Mouse (Mus musculus): Measurements from ENCODE around the gene Dnah2. TPM values are rescaled to one million over a fixed set of nuclear protein-coding genes. Genes with fewer than 3 reads are reported as not detected.

The Dnah2 gene
- total and polyA plus RNA-seq, 3 experiments, result 0.04 to 0.07 TPM; not detected in 1

DNA sequence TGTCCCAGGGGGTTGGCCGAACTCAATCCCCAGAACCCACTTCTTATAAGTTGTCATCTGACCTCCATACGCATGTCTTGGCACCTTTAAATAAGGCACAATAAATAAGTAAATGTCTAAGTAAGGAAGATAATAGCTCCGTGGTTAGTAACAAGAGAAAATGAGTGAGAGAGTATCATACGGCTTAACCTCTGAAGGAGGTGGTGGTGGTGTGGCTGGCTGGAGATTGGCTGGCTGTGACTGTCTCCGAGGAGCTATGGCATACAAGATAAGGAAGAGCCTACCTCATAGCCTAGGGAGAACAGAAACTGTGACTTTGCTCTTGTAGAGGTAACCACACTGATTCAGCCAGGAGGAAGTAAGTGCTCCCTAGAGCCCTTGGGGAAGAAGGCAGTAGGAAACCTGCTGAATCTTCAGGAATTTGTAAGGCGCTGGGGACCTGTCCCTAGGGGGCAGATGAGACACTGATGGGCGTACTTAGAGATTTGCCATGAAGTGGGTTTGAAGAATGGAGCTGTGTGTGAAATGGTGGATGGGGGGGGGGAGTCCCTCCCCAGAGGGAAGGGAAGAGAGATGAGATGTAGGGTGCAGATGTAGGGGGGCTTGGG lies 36.9 kb upstream of the Dnah2 start (continued):
- TF ChIP-seq MXI1 (IDR thresholded peaks at IDR 0.05; ENCODE audit: low read depth, low read length) (peak; percentile 85), EP300 (IDR thresholded peaks at IDR 0.05; ENCODE audit: low read depth in 1 of 2, low read length in 2 of 2) (peak; percentile 71 to 83), ZC3H11A (IDR thresholded peaks at IDR 0.05; ENCODE audit: low read depth, low read length) (no peak), ELF1 (IDR thresholded peaks at IDR 0.05; ENCODE audit: low read depth, low read length) (peak; percentile 56; the same call in 1 of the 2 replicates), GABPA (IDR thresholded peaks at IDR 0.05; ENCODE audit: low read depth, low read length) (no peak), MYB (IDR thresholded peaks at IDR 0.05; ENCODE audit: low read depth, low read length) (no peak), SMC3 (IDR thresholded peaks at IDR 0.05; ENCODE audit: low read depth, low read length) (no peak), NELFE (IDR thresholded peaks at IDR 0.05; ENCODE audit: low read depth, low read length) (peak; percentile 25), CTCF (IDR thresholded peaks at IDR 0.05 in 2 of 3, conservative IDR thresholded peaks at IDR 0.05 in 1 of 3; ENCODE audit: control insufficient read depth in 1 of 3, insufficient read depth in 1 of 3, low read depth in 2 of 3, low read length in 3 of 3, poor library complexity in 1 of 3, severe bottlenecking in 1 of 3) (no peak), ZNF384 (IDR thresholded peaks at IDR 0.05; ENCODE audit: low read depth, low read length) (no peak), POLR2AphosphoS5 (IDR thresholded peaks at IDR 0.05; ENCODE audit: borderline replicate concordance, low read depth, low read length) (no peak), USF1 (IDR thresholded peaks at IDR 0.05; ENCODE audit: low read depth, low read length) (no peak), ZMIZ1 (IDR thresholded peaks at IDR 0.05; ENCODE audit: low read depth, low read length) (no peak; the same call in none of the 2 replicates), NRF1 (IDR thresholded peaks at IDR 0.05; ENCODE audit: insufficient read depth, low read depth, low read length, poor library complexity, severe bottlenecking) (peak; percentile 54; the same call in 1 of the 2 replicates), E2F4 (IDR thresholded peaks at IDR 0.05; ENCODE audit: borderline replicate concordance, low read depth, low read length) (no peak), GATA1 (IDR thresholded peaks at IDR 0.05; ENCODE audit: low read depth, low read length) (peak; percentile 96), UBTF (IDR thresholded peaks at IDR 0.05; ENCODE audit: borderline replicate concordance, insufficient read depth, low read depth, low read length) (no peak), POLR2A (IDR thresholded peaks at IDR 0.05; ENCODE audit: control insufficient read depth in 1 of 2, insufficient read depth in 1 of 2, low read depth in 1 of 2, low read length in 2 of 2, poor library complexity in 1 of 2) (peak in 1 of 2 experiments; percentile 55; a peak in 2 of 4 replicates), CHD2 (IDR thresholded peaks at IDR 0.05; ENCODE audit: low read length) (no peak; the same call in 1 of the 2 replicates), SIN3A (IDR thresholded peaks at IDR 0.05; ENCODE audit: low read length) (peak; percentile 93), MAFK (IDR thresholded peaks at IDR 0.05; ENCODE audit: borderline replicate concordance, low read depth, low read length) (no peak), RAD21 (IDR thresholded peaks at IDR 0.05; ENCODE audit: low read depth, low read length) (no peak), MAZ (IDR thresholded peaks at IDR 0.05; ENCODE audit: low read depth, low read length) (no peak)

DNA sequence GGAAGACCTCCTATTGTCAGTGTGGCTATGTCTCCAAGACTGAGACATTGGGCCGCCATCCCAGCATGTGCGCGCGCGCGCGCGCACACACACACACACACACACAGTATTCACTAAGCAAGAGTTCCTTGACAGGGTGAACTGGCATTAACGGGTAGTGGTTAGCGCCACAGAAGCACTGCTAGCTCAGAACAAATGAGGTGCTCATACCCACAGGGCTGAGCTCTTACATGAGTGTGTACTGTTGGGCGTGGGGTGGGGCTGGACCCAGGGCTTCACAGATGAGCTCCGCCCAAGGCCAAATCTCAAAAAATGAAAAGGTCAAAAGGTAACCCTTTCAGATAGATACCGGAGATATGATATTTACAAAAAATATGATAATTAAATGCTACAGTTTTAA lies 36.0 kb upstream of the Dnah2 start:
- Histone ChIP-seq H3K27ac (ENCODE audit: control insufficient read depth, low read depth, low read length) (peak overlapping the region; percentile 84), H3K79me2 (ENCODE audit: control insufficient read depth, insufficient read depth, low read length, poor library complexity) (peaks cover 50% of the 10 kb centered on the region), H3K27me3 (ENCODE audit: control insufficient read depth in 1 of 2, insufficient read depth in 2 of 2, low read length in 2 of 2) (no peaks in the 10 kb centered on the region), H3K9me3 (replicated peaks; ENCODE audit: insufficient read depth, low read length) (no peaks in the 10 kb centered on the region), H3K4me3 (ENCODE audit: control insufficient read depth in 1 of 2, insufficient read depth in 1 of 2, low read depth in 2 of 2, low read length in 2 of 2) (peak overlapping the region; percentile 5 to 11; a peak in 1 of 4 replicates), H3K36me3 (ENCODE audit: control insufficient read depth in 1 of 2, insufficient read depth in 2 of 2, low read length in 2 of 2) (peaks cover 23 to 54% of the 10 kb centered on the region in 2 experiments), H3K4me1 (ENCODE audit: control insufficient read depth in 1 of 2, insufficient read depth in 2 of 2, low read length in 2 of 2) (peaks cover 16 to 52% of the 10 kb centered on the region in 2 experiments), H3K9ac (ENCODE audit: control insufficient read depth, low read depth, low read length, poor library complexity, severe bottlenecking) (peak overlapping the region; percentile 20)
- no peak for TF ChIP-seq ZC3H11A (IDR thresholded peaks at IDR 0.05; ENCODE audit: low read depth, low read length)
- TF ChIP-seq ZMIZ1 (IDR thresholded peaks at IDR 0.05; ENCODE audit: low read depth, low read length), result 0 out of 2 replicates have a peak, but pooled peaks have one; percentile 53
- peak; percentile 62 for DNase-seq (ENCODE audit: low read depth, low spot score)

Measured in MEL (cell line).